Mouse (Mus musculus): ENCODE results near the gene Btnl2.

Gene Btnl2

DNA sequence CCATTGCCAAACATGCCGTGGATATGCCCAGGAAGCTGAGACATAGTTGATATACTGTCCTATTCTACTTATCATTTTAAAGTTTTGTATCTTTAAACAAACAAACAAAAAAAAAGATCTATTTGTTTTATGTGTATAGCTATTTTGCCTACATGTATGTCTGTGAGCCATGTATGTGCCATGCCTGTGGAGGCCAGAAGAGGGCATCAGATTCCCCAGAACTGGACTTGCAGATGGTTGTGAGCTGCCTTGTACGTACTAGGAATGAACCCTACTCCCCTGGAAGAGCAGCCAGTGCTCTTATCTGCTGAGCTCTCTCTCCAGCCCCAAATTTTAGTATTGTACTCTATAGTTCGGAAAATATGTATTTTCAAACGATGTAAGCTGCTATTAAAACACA is 33.9 kb downstream of the Btnl2 start:
- in situ Hi-C loops (cut with MboI; ENCODE audit: low pct_unique_long_range_greater_than_20kb in 1 of 2, low sequenced_read_pairs in 2 of 2, unreplicated experiment in 1 of 2), result no loop called here

DNA sequence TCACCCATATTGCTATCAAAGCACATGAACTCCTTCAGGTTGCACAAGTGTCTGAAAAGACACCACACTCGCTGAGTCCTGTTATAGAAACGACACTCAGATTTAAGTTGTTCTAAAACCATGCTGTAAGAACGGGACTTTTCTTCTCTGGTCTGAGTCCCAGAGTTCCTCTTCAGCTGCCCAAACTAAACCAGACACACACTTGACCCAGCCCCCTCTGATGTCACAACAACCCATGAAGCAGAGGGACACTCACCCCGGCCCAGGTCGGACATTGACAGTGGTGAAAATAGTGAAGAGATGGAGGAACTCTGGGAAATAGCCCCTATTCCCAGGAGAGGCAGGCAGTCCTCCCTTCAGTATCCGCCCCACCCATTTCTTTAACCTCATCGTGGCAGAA is 36.9 kb downstream of the Btnl2 start:
- in situ Hi-C loops (cut with MboI; ENCODE audit: low pct_unique_long_range_greater_than_20kb in 1 of 2, low sequenced_read_pairs in 2 of 2, unreplicated experiment in 1 of 2), result no loop called here

DNA sequence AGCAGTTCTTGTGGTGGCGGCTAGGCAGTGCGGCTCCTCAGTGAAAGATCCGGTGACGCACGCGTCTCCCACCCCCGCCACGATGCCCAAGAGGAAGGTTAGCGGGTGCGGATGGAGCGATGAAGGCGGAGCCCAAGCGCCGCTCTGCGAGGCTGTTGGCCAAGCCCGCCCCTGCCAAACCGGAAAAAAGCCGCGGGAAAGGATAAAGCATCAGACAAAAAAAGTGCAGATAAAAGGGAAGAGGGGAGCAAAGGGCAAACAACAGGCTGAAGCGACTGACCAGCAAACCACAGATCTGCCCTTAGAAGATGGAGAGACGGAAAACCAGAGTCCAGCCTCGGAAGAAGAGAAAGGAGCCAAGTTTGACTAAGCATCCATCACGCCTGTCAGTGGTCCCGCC is 37.7 kb downstream of the Btnl2 start:
- in situ Hi-C loops (cut with MboI; ENCODE audit: low pct_unique_long_range_greater_than_20kb in 1 of 2, low sequenced_read_pairs in 2 of 2, unreplicated experiment in 1 of 2), result no loop called here

DNA sequence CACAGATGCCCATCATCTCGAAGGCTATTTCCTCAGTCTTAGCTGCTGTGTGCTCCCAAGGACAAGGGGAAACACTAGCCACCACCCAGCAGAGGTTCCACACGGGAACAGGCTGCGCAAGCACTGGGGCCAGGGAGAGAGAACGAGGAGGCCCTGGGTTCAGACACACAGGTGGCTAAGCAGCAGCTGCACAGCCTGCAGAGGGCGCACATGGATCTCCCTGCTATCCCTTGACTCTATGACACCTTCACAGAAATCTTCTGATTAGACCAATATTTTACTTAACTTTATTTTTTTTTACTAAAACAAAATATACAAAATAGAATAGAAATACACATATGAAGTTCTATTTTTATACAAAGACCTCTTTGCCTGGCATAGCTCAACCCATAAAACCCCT is 42.7 kb downstream of the Btnl2 start:
- in situ Hi-C loops (cut with MboI; ENCODE audit: low pct_unique_long_range_greater_than_20kb in 1 of 2, low sequenced_read_pairs in 2 of 2, unreplicated experiment in 1 of 2), result no loop called here

DNA sequence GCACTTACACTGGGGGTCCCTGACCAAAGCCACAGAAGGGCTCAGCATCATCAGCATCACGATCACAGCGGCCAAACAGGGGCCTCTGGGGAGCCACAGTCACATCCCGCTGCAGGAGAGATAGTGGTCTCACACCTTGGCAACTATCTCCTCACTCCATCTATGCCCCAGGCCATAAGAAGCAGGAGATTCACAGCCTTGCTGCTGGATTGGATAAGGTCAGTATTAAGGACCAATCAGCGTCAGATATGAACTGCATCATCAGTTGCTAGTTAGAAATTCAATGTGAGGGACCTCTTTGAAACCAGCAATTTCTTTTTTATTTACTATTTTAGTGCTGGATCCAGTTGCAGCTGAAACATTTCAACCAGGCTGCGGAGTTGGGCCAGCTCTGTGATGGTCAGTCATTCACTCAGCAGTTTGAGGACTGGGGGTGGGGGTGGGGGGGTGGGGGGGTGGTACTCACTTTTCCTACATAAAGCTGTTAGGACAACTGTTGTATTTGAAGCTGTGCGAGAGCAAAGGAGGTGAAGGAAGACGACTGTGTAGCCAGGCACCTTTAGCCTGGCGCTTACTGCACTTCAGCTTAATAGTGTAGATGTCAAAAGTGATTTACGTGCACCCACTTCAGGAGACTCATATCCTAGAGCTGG is 43.6 kb downstream of the Btnl2 start:
- in situ Hi-C loops (cut with MboI; ENCODE audit: low pct_unique_long_range_greater_than_20kb in 1 of 2, low sequenced_read_pairs in 2 of 2, unreplicated experiment in 1 of 2), result no loop called here

DNA sequence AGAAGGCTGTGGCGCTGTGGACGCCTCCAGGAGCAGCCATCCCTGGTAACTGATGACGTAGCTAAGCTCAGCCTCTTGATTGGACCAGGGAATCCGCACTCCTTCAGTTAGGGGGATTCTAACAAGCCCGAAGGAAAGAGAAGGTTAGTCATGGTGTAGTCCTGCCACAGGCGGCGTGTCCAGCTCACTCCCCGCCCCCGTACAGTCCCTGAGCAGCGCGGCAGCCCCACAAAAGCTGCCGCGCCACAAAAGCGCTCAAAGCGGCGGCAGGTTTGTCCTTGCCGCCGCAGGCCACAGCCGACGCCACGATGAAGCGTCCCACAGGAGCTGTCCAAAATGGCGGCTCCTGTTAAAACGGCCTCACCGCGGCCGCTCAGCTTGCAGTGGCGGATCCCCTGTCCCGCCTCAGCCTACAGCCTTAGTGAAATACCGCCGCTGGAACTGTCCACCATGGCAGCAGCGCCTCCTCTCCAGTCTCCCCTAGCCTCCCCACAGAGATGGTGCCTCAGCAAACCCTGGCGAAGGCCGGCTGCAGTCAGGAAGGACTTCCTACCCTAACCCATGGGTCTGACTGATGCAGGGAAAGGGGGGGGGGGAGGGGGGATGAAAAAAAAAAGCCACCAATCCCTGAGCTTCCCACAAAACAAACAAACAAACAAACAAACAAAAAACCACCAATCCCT is 44.2 kb downstream of the Btnl2 start, which contains the start of gene BC051142:
TSS of gene BC051142 (plus strand) at position 110 of the 683 bp plus-strand sequence.
- in situ Hi-C loops (cut with MboI; ENCODE audit: low pct_unique_long_range_greater_than_20kb in 1 of 2, low sequenced_read_pairs in 2 of 2, unreplicated experiment in 1 of 2), result no loop called here

DNA sequence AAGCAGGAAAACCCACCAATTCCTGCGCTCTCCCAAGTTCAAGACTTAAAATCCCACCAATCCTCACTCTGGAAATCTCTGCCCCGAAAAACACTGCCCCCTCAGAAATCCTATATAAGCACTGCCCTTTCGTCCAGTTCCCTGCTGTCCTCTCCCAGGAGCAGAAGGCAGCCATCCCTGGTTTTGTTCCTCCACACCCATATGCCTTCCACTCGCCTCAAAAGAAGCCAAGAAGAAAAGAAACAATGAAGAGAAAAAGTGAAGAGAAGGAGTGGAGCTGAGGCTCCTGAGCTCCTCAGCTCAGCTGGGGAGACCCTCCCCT is 44.7 kb downstream of the Btnl2 start:
- in situ Hi-C loops (cut with MboI; ENCODE audit: low pct_unique_long_range_greater_than_20kb in 1 of 2, low sequenced_read_pairs in 2 of 2, unreplicated experiment in 1 of 2), result no loop called here

DNA sequence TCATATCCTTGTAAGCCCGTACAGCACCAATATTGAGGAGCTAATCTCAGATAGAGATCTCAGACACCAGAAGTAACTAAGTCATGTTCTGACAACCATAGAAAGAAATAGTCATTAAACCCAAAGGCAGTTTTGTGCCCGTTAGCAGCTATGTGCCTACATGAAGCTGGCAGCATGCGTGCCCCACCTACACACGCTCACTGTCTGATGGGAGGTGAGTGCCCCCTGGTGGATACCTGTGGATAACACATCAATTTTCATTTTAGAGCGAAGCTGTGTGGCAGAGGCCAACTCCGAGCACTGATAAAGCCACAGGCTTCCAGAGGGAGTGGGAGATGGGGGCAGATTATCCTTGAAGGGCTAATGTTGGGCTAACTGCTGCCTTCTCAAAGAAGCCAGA is 56.5 kb downstream of the Btnl2 start:
- in situ Hi-C loops (cut with MboI; ENCODE audit: low pct_unique_long_range_greater_than_20kb in 1 of 2, low sequenced_read_pairs in 2 of 2, unreplicated experiment in 1 of 2), result no loop called here

Data from mouse embryonic stem cell (cell line).